Mouse (Mus musculus) embryo, embryonic 10.5 days (tissue): ENCODE data around the gene Pigv.

Experiments
- DNase-seq: peaks from one replicate; pipeline ENCODE4 v3.0.0-alpha.2; 2015; ENCODE audit warnings: low spot score

The Pigv gene

DNA sequence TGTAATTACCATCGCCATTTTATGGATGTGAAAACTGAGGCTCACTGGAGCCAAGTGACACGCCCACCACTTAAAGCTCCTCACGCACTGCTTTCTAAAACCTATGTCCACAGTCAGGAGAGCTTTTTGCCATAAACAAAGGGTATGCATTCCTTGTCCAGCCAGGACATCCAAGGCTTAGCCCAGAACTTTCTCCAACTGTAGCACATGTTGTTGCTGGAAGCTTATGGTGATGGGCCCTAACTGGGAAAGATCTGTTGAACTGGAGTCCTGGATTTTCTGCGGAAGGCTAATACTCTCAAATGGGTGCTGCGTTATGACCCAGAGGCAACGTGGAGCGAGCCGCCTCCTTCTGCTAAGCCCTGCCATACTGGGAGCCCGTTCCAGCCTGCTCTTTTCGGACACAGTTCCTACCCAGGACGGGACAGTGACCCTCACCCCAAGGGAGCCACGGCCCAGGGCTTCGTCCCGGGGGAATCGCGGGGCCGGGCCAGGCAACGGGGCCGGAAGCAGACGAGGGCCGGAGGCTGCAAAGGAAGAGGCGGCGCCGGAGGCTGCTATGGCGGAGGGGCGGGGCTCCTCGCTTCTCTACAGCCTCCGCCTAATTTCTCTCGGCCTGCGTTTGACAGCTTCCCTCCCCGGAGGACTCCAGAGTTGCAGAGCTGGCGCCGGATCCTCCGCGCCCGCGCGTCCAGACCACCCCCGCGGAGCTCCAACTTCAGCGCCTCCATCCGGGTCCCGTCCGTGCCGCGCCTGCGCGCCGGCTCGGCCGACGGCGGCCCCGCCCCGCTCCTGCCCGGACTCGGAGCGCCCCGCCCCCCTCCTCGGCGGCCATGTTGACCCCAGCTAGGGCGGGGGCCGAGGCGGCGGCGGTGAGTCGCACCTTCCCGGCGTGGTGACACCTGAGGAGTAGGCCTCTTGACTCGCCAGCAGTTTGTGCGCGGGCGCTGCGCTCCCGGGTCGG is at the start of gene Pigv:
Gene Pigv, minus strand, starts transcription at position 767 of the 964 bp plus-strand sequence.
- peak; percentile 93 for DNase-seq

DNA sequence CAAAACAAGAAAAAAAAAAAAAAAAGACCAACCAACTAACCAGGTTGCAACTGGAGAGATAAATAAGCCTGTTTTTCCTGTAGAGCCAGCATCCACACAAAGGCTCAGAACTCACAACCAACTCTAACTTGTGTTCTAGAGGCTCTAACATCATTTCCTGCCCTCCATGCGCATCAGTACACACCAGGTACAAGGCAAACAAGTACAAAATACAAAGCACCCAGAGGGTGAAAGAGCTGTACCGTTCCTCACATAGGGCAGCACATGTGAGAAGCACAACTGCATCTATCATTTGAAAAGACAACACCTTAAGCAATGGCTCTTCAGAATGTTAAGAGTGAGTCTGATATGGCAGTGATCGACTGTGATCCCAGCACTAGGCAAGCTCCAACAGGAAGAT is 47.3 kb upstream of the Pigv start:
- DNase-seq, result no peak

DNA sequence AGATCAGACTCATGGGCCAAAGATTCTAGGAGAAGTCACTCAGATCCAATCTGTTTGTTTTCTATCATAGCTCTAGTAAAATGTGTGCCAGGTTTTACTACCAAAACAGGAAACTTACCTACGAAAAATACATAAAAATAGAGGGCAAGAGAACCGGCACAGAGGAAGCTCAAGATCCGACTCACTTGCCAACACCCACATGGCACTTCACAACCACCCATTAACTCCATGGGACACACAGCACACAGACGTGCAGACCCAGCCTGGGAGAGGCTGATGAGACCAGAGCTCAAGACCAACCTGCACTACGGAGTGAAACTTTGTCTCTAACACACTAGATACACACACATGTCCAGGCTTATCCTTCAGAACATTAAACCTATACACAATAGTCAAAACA is 40.3 kb upstream of the Pigv start:
- no peak for DNase-seq

DNA sequence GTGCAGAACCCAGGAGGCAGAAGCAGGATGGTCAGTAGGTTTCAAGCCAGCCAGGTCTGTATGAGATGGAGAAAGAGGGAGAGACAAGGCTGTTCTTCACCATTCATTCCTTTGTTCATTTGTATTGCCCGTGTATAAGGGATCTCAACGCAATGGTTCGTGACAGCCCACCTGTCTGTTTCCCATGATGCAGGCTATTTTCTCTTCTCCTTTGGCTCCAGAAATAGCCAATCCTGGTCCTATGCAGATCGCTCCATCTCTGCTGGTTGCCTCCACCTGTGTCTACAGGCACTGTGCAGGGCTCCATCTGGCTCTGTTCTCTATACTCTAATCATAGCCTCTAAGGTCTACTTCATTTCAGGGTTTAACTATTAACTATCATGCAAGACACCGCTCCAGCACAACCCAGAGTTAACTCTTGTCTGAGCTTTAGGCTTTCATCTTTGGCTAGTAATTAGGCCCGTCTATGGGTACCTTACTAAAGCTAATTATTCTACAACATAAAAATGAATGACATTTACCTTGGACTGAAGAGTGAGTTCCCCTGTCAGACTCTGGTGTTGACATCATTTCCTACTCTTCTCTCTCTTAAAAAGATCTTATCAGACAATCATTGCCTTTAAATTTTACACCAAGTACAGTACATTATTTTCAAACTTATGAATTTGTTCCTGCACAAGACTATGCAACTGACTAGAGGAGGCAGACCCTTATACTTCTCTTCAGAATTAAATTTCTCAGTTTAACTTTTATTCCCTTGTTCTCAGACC is 39.0 kb upstream of the Pigv start:
- DNase-seq, result no peak

DNA sequence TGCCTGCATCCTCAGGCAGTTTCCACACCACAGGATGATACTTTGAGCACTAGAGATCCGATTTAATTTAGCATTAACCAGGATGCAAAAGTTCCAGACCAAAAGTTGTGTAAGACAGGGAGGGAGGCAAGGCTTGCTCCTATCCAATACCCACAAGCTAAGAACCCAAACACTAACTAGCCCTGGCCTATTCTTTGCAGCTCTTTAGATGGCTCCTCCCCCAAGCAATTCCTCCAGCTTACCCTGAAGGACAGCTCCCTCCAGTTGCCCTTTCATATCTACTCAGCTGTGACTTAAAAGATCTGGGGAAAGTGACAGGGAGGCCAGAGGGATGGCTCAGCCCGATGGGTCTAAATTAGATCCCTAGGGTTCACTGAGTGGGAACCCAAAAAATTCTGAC is 36.9 kb upstream of the Pigv start:
- DNase-seq, result peak; percentile 37

DNA sequence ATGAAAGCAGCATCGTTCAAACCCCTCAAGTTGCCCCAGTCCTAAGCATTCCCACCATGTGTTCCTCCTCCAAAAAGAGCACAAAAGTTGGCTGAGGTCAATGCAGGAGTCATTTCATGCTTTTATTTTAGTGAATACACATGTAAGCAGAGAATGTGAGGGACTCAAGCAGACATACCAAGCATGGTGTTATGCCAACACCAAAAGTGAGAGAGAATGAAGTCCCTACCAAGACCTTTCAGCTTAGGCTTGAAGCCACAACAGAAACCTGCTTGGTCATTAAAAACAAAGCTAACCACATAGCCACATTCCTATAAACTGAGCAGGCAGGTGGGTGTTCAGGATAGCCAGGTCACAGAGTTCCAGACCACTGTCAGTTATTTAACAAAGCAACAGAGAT is 35.0 kb upstream of the Pigv start:
- no peak for DNase-seq

DNA sequence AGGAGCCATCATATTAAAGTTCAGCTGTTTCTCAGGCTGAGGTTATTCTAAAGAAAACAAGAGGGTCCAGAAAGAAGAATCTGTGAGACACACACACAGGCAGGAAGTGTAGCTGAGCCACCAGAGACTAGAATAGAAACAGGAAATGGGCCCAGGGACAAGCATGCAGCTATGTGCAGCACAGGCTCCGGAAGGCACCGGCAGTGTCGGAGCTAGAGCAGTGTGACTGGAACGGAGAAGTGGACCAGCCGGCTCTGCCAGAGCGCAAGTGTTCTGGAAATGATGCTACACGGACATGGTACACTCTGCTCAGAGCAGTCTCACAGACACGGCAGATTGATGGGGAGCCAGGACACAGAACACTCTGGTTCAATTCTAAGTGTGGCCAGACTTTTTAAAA is 34.5 kb upstream of the Pigv start:
- peak; percentile 38 for DNase-seq

DNA sequence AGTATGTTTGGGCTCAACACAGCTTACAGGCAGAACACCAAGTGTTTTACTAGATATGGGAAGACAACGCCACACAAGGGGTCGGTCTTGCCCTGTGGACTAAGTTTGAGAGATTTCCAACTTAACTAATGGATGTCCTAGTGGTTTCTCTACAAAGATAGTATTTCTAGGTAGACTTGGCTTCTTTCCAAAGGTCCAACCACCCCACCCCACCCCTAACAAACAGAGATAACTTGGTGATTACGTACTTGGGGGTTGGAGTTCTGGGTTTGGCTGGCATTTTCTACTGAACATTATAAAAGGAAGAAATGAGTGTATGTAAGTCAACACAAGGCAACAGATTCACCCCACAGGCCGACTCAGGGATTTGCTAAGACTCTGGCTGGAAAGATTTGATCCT is 32.6 kb upstream of the Pigv start:
- no peak for DNase-seq

DNA sequence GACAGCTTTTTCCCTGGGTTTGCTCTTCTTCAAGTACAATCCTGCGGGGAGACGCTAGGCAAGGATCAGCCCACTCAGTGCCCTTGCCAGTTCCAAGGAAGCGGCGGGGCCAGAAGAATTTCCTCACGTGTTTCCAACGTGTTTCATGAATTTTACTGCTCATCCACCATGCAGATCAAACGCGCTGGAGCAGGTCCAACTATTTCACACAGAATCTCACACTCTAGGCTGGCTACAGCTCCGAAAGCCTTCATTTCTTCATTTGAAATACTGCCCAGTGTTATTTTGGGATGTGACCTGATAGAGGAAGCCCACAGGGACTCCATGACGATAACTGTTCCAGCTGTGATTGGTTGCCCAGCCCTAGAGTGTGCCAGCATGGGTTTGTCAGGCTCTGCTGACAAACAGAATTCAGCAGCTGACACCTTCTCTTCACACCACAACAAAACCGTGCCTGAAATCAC is 28.5 kb upstream of the Pigv start:
- no peak for DNase-seq

DNA sequence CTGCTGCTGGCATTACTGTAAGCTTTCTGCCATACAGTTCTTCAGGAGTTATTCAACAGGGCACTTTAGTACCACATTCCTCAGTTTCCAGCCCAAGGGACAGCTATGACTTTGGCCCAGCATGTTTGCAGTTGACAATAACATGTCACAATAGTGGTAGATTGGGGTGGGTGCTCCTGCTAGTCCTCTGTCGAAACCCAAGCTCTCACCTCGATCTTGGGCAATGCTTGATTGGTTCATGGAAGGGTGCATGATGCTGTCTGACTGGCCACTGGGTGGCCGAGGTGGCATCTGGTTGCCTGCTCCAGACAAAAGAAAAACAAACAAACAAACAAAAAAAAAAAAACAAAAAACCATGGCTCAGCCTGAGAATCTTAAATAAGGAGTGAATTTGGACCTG is 22.9 kb upstream of the Pigv start:
- DNase-seq, result no peak

DNA sequence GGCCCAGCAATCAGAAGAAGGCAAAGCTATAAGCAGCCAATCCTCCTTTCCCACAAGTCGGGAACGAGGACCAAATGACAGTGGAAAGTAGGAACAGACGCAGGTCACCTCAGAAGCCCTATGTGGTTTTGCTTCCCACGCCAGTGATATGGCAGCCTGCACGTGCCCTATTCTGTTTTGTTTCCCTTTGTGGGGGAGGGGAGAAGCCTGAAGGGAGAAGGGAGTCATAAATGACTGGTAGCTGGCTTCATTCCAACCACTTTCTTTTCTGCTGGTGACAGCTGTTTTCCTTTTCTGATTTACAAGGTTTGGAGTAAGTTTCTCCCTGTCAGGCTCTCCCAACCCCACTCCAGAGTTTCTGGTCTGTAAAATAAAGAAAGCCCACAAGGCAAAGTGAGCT is 17.8 kb upstream of the Pigv start:
- DNase-seq, result peak; percentile 27

DNA sequence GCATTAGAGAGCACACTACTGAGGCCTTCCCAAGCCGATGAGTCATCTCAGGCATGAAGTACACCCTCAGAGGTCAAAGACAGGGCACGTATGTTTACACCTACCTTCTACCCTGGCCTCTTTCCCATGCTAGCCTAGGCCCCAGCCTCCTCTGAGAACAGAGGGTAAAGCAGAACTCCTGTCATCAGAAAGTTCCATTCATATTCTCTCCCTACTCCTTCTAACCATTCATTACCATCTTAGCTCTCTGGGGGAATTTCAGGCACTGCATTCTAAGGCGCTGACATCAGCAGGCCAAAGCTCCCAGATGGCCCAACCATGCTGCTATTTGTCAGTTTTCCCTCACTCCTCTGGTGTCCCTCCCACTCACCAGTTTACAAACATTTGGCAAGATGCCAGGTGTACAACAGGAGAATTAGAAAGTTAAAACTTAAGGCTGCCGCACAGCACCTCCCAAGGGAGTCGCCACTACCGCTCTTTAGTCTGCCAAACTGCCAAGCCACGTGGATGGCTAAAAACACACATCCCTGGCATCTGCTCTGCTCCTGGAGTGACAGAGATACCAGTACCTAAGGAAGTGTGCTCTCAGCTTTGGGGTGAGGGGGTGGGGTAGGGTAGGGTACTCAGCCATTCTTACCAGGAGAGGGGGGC is 16.1 kb upstream of the Pigv start:
- DNase-seq, result no peak

DNA sequence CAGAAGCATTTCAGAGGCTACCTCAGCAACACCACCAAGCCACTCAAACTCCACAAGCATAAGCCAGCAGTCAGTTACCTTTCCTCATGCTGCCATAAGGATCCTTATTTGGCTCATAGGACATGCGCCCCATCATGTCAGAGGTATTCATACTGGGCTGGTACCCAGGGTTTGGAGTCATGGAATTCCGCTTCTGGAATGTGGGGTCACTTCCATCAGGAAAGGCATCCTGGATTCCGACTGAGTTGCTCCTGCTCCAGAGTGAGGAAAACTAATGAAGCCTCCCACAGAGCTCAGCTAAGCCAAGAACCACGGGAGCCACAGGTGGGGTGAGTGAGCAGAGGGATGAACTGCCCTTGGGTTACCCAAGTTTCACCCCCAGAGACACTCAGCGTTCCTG is 14.7 kb upstream of the Pigv start:
- no peak for DNase-seq

DNA sequence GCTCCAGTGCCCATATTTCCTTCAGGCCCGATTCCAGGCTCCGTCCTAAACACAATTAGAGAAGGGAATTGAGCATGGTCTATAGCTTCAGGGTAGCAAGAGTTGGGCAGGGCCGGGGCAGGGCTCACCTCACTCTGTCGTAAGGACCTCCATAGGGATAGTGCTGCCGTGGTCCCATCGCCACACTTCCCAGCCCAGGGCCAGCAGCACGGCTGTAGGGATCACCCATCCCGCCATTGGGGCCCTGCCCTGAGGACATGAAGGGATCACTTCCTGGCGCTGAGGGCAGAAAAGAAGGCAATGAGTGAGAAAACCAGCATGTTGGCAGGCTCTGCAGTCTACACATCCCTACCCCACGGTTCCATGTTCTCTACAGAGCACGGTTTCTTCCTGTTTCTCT is 14.1 kb upstream of the Pigv start:
- DNase-seq, result no peak

DNA sequence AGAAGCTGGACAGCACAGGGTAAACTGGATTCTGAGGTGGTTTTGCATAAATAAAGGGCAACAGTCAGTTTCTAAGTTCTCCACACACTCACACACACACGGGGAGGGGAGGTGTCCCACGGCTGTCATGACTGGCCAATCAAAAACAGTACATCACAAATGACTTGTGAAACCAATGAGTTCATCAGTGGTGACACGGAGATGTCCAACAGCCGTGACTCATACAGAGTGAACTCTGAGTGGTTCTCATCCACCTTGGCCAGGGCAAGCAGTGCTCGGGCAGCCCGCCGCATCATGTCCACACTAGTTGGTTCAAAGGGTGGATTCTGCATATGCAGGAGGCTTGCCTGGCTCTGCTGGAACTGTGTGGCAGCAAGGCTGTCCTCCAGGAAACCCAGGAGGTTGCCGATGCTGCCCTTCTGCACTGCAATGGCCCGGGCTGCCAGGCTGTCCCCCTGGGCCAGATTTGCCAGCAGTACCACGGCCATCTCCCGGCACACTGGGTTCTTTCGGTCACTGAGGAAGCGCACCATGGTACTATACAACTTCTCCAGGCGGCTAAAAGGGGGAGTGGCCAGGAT is 7.8 kb upstream of the Pigv start:
- no peak for DNase-seq

DNA sequence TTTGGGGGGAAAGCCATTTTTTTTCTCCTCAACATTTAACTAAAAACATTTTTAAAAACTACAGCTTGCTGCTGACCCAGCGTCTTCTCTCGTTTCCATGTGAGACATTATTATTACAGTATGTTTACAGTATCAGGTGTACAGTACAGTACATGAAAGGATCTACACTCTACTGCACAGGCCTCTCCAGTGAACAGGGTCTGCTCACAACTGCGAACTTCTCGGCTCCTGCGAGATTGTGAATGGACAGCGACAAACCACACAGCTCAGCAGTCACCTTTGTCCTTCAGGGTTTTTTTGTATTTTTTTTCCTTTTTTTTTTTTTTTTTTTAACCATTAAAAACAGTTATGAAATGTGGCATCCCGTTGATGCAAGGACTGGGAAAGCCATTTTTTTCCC is 7.2 kb upstream of the Pigv start:
- DNase-seq, result no peak

DNA sequence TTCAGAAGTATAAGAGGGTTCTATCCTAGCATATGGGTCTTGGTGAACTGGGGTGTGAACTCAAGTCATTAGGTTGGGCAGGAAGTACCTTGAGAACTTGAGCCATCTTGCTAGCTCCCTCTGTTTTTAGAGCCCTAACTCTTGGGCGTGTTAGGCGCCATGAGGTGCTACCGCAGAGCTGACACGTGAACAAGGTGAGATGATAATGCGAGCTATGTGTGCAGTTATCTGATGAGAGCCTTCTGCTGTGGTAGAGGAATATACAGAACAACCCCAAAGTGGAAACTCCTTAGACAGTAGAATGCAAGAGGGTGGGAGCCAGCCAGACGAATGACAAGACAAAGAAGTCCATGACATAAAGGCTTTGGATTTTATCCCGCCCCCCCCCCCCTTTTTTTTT is 4.8 kb upstream of the Pigv start:
- DNase-seq, result no peak

DNA sequence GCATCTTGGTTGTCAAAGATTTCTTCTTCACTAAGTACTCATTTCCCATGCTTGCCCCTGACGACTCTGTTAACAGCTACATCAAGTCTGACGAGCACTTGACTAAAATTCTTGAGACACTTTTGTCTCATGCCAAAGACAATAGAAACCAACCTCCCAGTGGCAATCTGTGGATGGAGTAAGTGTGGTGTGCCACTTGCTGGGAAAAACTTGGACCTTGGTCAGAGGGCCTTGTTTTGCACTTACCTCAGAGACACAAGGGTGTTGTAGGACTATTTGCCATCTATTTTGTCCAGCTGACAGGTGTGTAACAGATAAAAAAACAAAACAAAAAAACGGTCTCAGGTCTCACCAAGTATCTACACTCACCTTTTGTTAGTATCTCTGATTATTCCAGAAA is 3.7 kb upstream of the Pigv start:
- DNase-seq, result no peak

DNA sequence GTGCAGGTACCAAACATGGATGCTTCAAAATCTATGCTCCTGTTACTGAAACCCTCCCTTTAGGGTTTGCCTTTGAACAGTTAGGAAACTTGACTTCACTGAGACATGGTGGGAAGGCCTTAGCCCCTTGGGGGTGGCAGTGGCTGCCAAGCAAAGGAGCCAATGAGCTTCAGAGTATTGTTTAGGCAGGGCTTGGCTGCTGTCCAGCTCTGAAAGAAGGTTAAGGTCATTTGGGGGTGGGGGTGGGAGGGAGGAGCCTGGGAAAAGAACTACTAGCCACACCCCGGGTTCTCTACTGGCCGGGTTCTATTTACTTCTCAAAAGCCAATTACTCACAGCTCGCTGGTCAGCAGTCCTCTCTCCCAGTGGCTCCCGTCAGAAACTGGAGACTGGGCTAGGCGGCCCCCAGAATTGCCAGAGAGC is 3.2 kb upstream of the Pigv start:
- DNase-seq, result peak; percentile 90

DNA sequence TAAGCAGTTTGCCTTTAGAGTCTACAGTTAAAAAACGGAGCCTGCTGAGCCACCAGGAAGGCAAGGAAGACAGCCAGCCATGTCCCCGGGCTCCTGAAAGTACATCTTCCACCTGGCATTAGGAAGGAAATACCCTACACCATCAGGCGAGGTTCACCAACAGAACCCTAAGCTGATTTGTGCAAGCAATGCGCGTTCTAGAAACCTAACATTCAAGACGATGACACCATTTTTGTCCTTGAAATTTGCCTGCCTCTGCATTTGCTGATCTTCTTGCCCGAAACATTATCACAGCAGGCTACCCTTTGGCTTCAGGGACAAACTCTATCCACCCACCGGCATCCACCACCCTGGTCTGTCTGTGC is 1.9 kb upstream of the Pigv start:
- no peak for DNase-seq

DNA sequence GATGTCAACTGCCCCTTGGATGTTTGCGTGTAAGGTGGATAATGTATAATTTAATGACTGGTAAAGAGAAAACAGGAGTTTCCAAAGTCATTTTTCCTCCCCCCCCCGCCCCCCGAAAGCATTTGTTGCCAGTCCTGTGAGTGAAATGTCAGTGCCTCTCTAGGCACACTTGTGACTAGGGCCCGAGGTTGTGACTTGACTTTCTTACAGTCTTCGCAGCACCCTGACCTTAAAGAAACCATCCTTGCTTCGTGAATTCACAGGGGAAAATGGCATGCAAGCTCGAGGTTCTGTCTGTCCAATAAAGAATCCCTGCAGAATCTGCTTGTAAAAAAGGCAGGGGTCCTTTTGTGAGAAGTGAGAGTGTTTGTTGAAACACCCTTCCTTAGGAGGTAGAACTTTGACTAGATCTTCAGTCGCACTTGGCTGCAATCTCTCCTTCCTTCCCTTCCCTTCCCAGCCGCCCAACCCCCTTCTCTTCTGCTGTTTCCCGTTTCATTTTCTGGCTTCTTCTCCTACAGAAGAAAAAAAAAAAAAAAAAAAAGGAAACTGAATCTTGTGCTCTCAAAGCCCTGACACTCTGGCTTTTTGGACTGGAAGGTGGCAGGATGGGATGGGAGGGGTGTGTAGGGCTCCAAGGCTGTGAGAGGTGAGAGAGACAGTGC is 1.4 kb upstream of the Pigv start:
- DNase-seq, result peak; percentile 44
